Mouse (Mus musculus) neural tube, embryonic 12.5 days (tissue): Measurements from ENCODE around the gene Dbn1. TPM values are rescaled to one million over a fixed set of nuclear protein-coding genes. Genes with fewer than 3 reads are reported as not detected.

Experiments
- ATAC-seq: fragments of 200-750 bp; cut with Nextera tagmentation; 2 replicates; pipeline ENCODE4 v1.8.0; 2017; ENCODE audit warnings: low read depth, mild to moderate bottlenecking, moderate TSS enrichment, moderate library complexity; ENCODE audit not compliant: low FRiP score
- H3K27ac ChIP-seq: fragments of 300-500 bp; sonication (generic); 2 replicates; pipeline ENCODE4 v1.5.1; 2016
- H3K27me3 ChIP-seq: fragments of 300-500 bp; sonication (generic); replicated peaks from 2 replicates; pipeline ENCODE4 v1.6.1; 2016; ENCODE audit warnings: mild to moderate bottlenecking
- H3K36me3 ChIP-seq: fragments of 300-500 bp; sonication (generic); 2 replicates; pipeline ENCODE4 v1.6.1; 2016; ENCODE audit warnings: mild to moderate bottlenecking
- H3K4me1 ChIP-seq: fragments of 300-500 bp; sonication (generic); 2 replicates; pipeline ENCODE4 v1.6.1; 2016
- H3K4me2 ChIP-seq: fragments of 300-500 bp; sonication (generic); replicated peaks from 2 replicates; pipeline ENCODE4 v1.6.1; 2016; ENCODE audit warnings: mild to moderate bottlenecking
- H3K4me3 ChIP-seq: fragments of 300-500 bp; sonication (generic); 2 replicates; pipeline ENCODE4 v1.5.1; 2016
- H3K9ac ChIP-seq: fragments of 300-500 bp; sonication (generic); 2 replicates; pipeline ENCODE4 v1.6.1; 2016; ENCODE audit warnings: mild to moderate bottlenecking
- H3K9me3 ChIP-seq: fragments of 300-500 bp; sonication (generic); 2 replicates; pipeline ENCODE4 v1.6.1; 2016; ENCODE audit warnings: mild to moderate bottlenecking
- WGBS: fragments of 180-500 bp; shearing (Covaris S2); methylation state at CpG from one replicate; pipeline ENCODE4 v1.1.7; 2016; 5-methylcytosine and 5-hydroxymethylcytosine counted together
- polyA plus RNA-seq: library from polyadenylated mRNA; unstranded; fragments of >200 nt; fragmentation: Nextera tagmentation; extraction: Ambion mirVana; gene quantifications from 2 replicates; pipeline ENCODE4 v1.2.1, GENCODE M21; 2016

Gene Dbn1
- polyA plus RNA-seq, 1 experiment from 2014 or later: 596 TPM

- Histone ChIP-seq H3K36me3 (no peaks in the 10 kb centered on the region), H3K4me3 (no peak overlapping the region), H3K4me1 (no peaks in the 10 kb centered on the region), H3K27ac (no peak overlapping the region), H3K27me3 (no peaks in the 10 kb centered on the region), H3K4me2 (no peak overlapping the region), H3K9ac (no peak overlapping the region), H3K9me3 (0 out of 2 replicates have a peak, but pooled peaks cover 2% of the 10 kb centered on the region)
- WGBS: 61% methylated on average over 8 of the region's 8 CpGs
- ATAC-seq: no peak
Measured at GRCm38 (mm10) chr13:55522730-55523129, 34.8 kb upstream of the Dbn1 start.

- ATAC-seq: no peak
- Histone ChIP-seq H3K9ac (no peak overlapping the region), H3K27ac (no peak overlapping the region), H3K9me3 (0 out of 2 replicates have a peak, but pooled peaks cover 2% of the 10 kb centered on the region), H3K36me3 (no peaks in the 10 kb centered on the region), H3K4me3 (no peak overlapping the region), H3K27me3 (no peaks in the 10 kb centered on the region), H3K4me2 (no peak overlapping the region), H3K4me1 (no peaks in the 10 kb centered on the region)
- WGBS: 84% methylated on average over 4 of the region's 4 CpGs
Measured at GRCm38 (mm10) chr13:55519606-55520005, 31.7 kb upstream of the Dbn1 start.

- WGBS: 10% methylated on average over 5 of the region's 5 CpGs
- H3K4me2 ChIP-seq: no peak overlapping the region
- ATAC-seq: no peak
- H3K27me3 ChIP-seq: no peaks in the 10 kb centered on the region
- H3K9me3 ChIP-seq: 0 out of 2 replicates have a peak, but pooled peaks cover 2% of the 10 kb centered on the region
- H3K4me1 ChIP-seq: peaks cover 8% of the 10 kb centered on the region
- H3K27ac ChIP-seq: no peak overlapping the region
- H3K36me3 ChIP-seq: no peaks in the 10 kb centered on the region
- H3K9ac ChIP-seq: no peak overlapping the region
- no peak overlapping the region for H3K4me3 ChIP-seq
Measured at GRCm38 (mm10) chr13:55516955-55517354, 29.0 kb upstream of the Dbn1 start.

GRCm38 (mm10) chr13:55513828-55514227 lies 25.9 kb upstream of the Dbn1 start:
- WGBS: 36% methylated on average over 9 of the region's 9 CpGs
- peak overlapping the region; percentile 84 for H3K4me2 ChIP-seq
- no peak for ATAC-seq
- H3K4me1 ChIP-seq: peaks cover 27% of the 10 kb centered on the region
- no peaks in the 10 kb centered on the region for H3K9me3 ChIP-seq
- no peak overlapping the region for H3K27ac ChIP-seq
- H3K9ac ChIP-seq: no peak overlapping the region
- peaks cover 4% of the 10 kb centered on the region for H3K36me3 ChIP-seq
- no peak overlapping the region for H3K4me3 ChIP-seq
- H3K27me3 ChIP-seq: no peaks in the 10 kb centered on the region

- peak; percentile 67 for ATAC-seq
- H3K4me3 ChIP-seq: peak within 1 kb of the TSS; percentile 86
- under 1% methylated on average over 55 of the region's 55 CpGs for WGBS
- peaks cover 10% of the 10 kb centered on the region for H3K36me3 ChIP-seq
- no peaks in the 10 kb centered on the region for H3K27me3 ChIP-seq
- H3K9me3 ChIP-seq: no peaks in the 10 kb centered on the region
- peak within 1 kb of the TSS; percentile 84 for H3K4me2 ChIP-seq
- no peak within 1 kb of the TSS for H3K27ac ChIP-seq
- H3K4me1 ChIP-seq: peaks cover 27% of the 10 kb centered on the region
- H3K9ac ChIP-seq: peak within 1 kb of the TSS; percentile 87
Measured at GRCm38 (mm10) chr13:55513111-55513748, 25.3 kb upstream of the Dbn1 start, which contains the start of gene Pdlim7. Pdlim7 (minus strand) TSS chr13:55513676.

- Histone ChIP-seq H3K4me3 (peak overlapping the region; percentile 86), H3K27me3 (no peaks in the 10 kb centered on the region), H3K36me3 (peaks cover 17% of the 10 kb centered on the region), H3K9ac (peak overlapping the region; percentile 87), H3K27ac (no peak overlapping the region), H3K4me1 (peaks cover 27% of the 10 kb centered on the region), H3K4me2 (peak overlapping the region; percentile 84), H3K9me3 (no peaks in the 10 kb centered on the region)
- 3% methylated on average over 25 of the region's 25 CpGs for WGBS
- peak; percentile 63 for ATAC-seq
Measured at GRCm38 (mm10) chr13:55512379-55513031, 24.6 kb upstream of the Dbn1 start.

GRCm38 (mm10) chr13:55511492-55511861 lies 23.6 kb upstream of the Dbn1 start:
- Histone ChIP-seq H3K9me3 (no peaks in the 10 kb centered on the region), H3K27ac (no peak overlapping the region), H3K4me3 (no peak overlapping the region; the same call in 1 of the 2 replicates), H3K4me2 (peak overlapping the region; percentile 84), H3K9ac (no peak overlapping the region), H3K4me1 (peaks cover 27% of the 10 kb centered on the region), H3K27me3 (no peaks in the 10 kb centered on the region), H3K36me3 (peaks cover 28% of the 10 kb centered on the region)
- no peak for ATAC-seq
- WGBS: 44% methylated on average over 5 of the region's 5 CpGs

GRCm38 (mm10) chr13:55510668-55511491 lies 23.0 kb upstream of the Dbn1 start:
- H3K4me2 ChIP-seq: peak overlapping the region; percentile 84
- ATAC-seq: peak; percentile 14; the same call in 1 of the 2 replicates
- H3K4me3 ChIP-seq: no peak overlapping the region
- H3K36me3 ChIP-seq: peaks cover 34% of the 10 kb centered on the region
- peak overlapping the region; percentile 20; the same call in 1 of the 2 replicates for H3K27ac ChIP-seq
- peaks cover 27% of the 10 kb centered on the region for H3K4me1 ChIP-seq
- H3K27me3 ChIP-seq: no peaks in the 10 kb centered on the region
- no peaks in the 10 kb centered on the region for H3K9me3 ChIP-seq
- H3K9ac ChIP-seq: peak overlapping the region; percentile 13; the same call in 1 of the 2 replicates
- WGBS: 17% methylated on average over 6 of the region's 6 CpGs

GRCm38 (mm10) chr13:55510332-55510667 lies 22.4 kb upstream of the Dbn1 start:
- Histone ChIP-seq H3K4me2 (peak overlapping the region; percentile 84), H3K4me1 (peaks cover 27% of the 10 kb centered on the region), H3K9ac (0 out of 2 replicates have a peak overlapping the region, but pooled peaks have one; percentile 13), H3K36me3 (peaks cover 39% of the 10 kb centered on the region), H3K4me3 (no peak overlapping the region), H3K27ac (peak overlapping the region; percentile 20; the same call in 1 of the 2 replicates), H3K27me3 (no peaks in the 10 kb centered on the region), H3K9me3 (no peaks in the 10 kb centered on the region)
- ATAC-seq: no peak
- 19% methylated on average over 3 of the region's 3 CpGs for WGBS

GRCm38 (mm10) chr13:55508531-55508930 lies 20.6 kb upstream of the Dbn1 start:
- H3K4me3 ChIP-seq: no peak overlapping the region
- H3K4me2 ChIP-seq: no peak overlapping the region
- H3K36me3 ChIP-seq: peaks cover 55% of the 10 kb centered on the region
- no peaks in the 10 kb centered on the region for H3K27me3 ChIP-seq
- H3K9me3 ChIP-seq: no peaks in the 10 kb centered on the region
- H3K4me1 ChIP-seq: peaks cover 27% of the 10 kb centered on the region
- no peak overlapping the region for H3K9ac ChIP-seq
- no peak overlapping the region for H3K27ac ChIP-seq
- ATAC-seq: no peak
- WGBS: 94% methylated on average over 10 of the region's 10 CpGs

GRCm38 (mm10) chr13:55507877-55508276 lies 20.0 kb upstream of the Dbn1 start:
- no peak for ATAC-seq
- WGBS: 56% methylated on average over 11 of the region's 11 CpGs
- Histone ChIP-seq H3K4me2 (0 out of 2 replicates have a peak overlapping the region, but pooled peaks have one; percentile 0), H3K9me3 (no peaks in the 10 kb centered on the region), H3K27me3 (no peaks in the 10 kb centered on the region), H3K27ac (no peak overlapping the region), H3K36me3 (peaks cover 61% of the 10 kb centered on the region), H3K9ac (no peak overlapping the region), H3K4me3 (no peak overlapping the region), H3K4me1 (peaks cover 27% of the 10 kb centered on the region)

- WGBS: 94% methylated on average over 10 of the region's 10 CpGs
Measured at GRCm38 (mm10) chr13:55506697-55507096, 18.8 kb upstream of the Dbn1 start.

More at GRCm38 (mm10) chr13:55506697-55507096, 18.8 kb upstream of the Dbn1 start:
- Histone ChIP-seq H3K4me2 (no peak overlapping the region), H3K4me3 (no peak overlapping the region), H3K9ac (no peak overlapping the region), H3K27me3 (no peaks in the 10 kb centered on the region), H3K9me3 (no peaks in the 10 kb centered on the region), H3K4me1 (peaks cover 16% of the 10 kb centered on the region), H3K36me3 (peaks cover 64% of the 10 kb centered on the region), H3K27ac (no peak overlapping the region)
- no peak for ATAC-seq
